In the genomic region with DNA sequence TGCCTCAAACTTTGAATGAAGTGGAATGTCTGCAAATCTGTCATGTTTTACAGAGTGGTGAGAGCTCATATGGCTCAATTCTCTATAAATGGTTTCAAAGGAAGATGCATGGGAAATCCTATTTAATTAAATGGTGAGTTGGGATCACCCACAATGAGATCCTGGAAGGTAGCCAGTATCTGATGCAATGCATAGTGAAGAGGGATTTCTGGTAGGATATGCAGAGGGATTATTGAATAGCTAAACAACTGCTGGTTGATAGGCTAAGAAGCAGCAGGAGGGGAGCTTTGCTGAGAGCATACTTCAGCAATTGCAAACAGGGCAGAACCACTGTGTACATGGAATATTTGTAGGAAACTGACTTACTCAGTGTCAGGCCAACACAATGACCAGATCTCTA, we compare ENCODE assay signal across 25 mouse cellular contexts.
DNase-seq lines count a peak whose midpoint lies in the region; ATAC-seq and TF ChIP-seq lines count a peak whose summit lies in the region.
"Had no signal": no experiment of that assay in that cellular context is flagged by ENCODE, and none has a peak within 500 bp of the region (broad histone marks: within the 10 kb centered on the region; RNA-seq: fewer than 3 reads in every experiment).

No protein-coding gene starts in this region.

- H3K9me3 ChIP-seq in hindbrain, embryonic 14.5 days (ENCODE audit: control insufficient read depth, low read length): no peaks in the 10 kb centered on the region
- no peaks in the 10 kb centered on the region for H3K9me3 ChIP-seq in hindbrain, embryonic 11.5 days (ENCODE audit: control insufficient read depth, low read length)
- H3K9me3 ChIP-seq in midbrain, embryonic 14.5 days (ENCODE audit: control insufficient read depth, low read length): no peaks in the 10 kb centered on the region
- no peaks in the 10 kb centered on the region for H3K9me3 ChIP-seq in midbrain, embryonic 16.5 days (replicated peaks; ENCODE audit: control insufficient read depth, low read length, poor library complexity, severe bottlenecking)
- no peaks in the 10 kb centered on the region for H3K9me3 ChIP-seq in midbrain, postnatal 0 days (ENCODE audit: low read length)
- H3K9me3 ChIP-seq: embryonic facial prominence, embryonic 12.5 days; forebrain, embryonic 15.5 days; G1E; intestine, embryonic 15.5 days had no signal

- H3K4me2 ChIP-seq in hindbrain, embryonic 14.5 days (replicated peaks): no peak overlapping the region
- H3K4me2 ChIP-seq in hindbrain, embryonic 11.5 days (replicated peaks; ENCODE audit: low read depth, low read length): no peak overlapping the region
- H3K4me2 ChIP-seq in midbrain, embryonic 14.5 days (ENCODE audit: low read length): no peak overlapping the region
- H3K4me2 ChIP-seq in midbrain, embryonic 16.5 days (ENCODE audit: low read length): no peak overlapping the region
- no peak overlapping the region for H3K4me2 ChIP-seq in midbrain, postnatal 0 days (ENCODE audit: low read depth, low read length, poor library complexity, severe bottlenecking)
- H3K4me2 ChIP-seq: embryonic facial prominence, embryonic 12.5 days; forebrain, embryonic 15.5 days; heart, embryonic 11.5 days; intestine, embryonic 15.5 days; liver, embryonic 11.5 days had no signal

- H3K9ac ChIP-seq in hindbrain, embryonic 14.5 days: no peak overlapping the region
- no peak overlapping the region for H3K9ac ChIP-seq in hindbrain, embryonic 11.5 days (ENCODE audit: low read depth, low read length)
- H3K9ac ChIP-seq in midbrain, embryonic 14.5 days (replicated peaks; ENCODE audit: low read length): no peak overlapping the region
- no peak overlapping the region for H3K9ac ChIP-seq in midbrain, embryonic 16.5 days (ENCODE audit: low read depth, low read length)
- no peak overlapping the region for H3K9ac ChIP-seq in midbrain, postnatal 0 days (replicated peaks; ENCODE audit: low read length, poor library complexity, severe bottlenecking)
- H3K9ac ChIP-seq: embryonic facial prominence, embryonic 12.5 days; forebrain, embryonic 15.5 days; intestine, embryonic 15.5 days; liver, postnatal 0 days had no signal

- no peaks in the 10 kb centered on the region for H3K27me3 ChIP-seq in hindbrain, embryonic 14.5 days (ENCODE audit: control insufficient read depth, insufficient read depth, low read length)
- no peaks in the 10 kb centered on the region for H3K27me3 ChIP-seq in hindbrain, embryonic 11.5 days (ENCODE audit: control insufficient read depth, insufficient read depth, low read length)
- H3K27me3 ChIP-seq in midbrain, embryonic 14.5 days (ENCODE audit: control insufficient read depth, insufficient read depth, low read length): no peaks in the 10 kb centered on the region
- no peaks in the 10 kb centered on the region for H3K27me3 ChIP-seq in midbrain, embryonic 16.5 days (ENCODE audit: control insufficient read depth, insufficient read depth, low read depth, low read length)
- no peaks in the 10 kb centered on the region for H3K27me3 ChIP-seq in midbrain, postnatal 0 days (ENCODE audit: insufficient read depth, low read length)
- H3K27me3 ChIP-seq: CH12.LX; embryonic facial prominence, embryonic 12.5 days; forebrain, embryonic 15.5 days; intestine, embryonic 15.5 days had no signal

- H3K4me3 ChIP-seq in hindbrain, embryonic 14.5 days (replicated peaks; ENCODE audit: low read length): no peak overlapping the region
- H3K4me3 ChIP-seq in hindbrain, embryonic 11.5 days (ENCODE audit: low read depth, low read length): no peak overlapping the region
- H3K4me3 ChIP-seq in midbrain, embryonic 14.5 days (replicated peaks; ENCODE audit: low read depth, low read length): no peak overlapping the region
- no peak overlapping the region for H3K4me3 ChIP-seq in midbrain, embryonic 16.5 days (ENCODE audit: low read depth, low read length)
- H3K4me3 ChIP-seq in midbrain, postnatal 0 days (ENCODE audit: low read depth, low read length): no peak overlapping the region
- H3K4me3 ChIP-seq: embryonic facial prominence, embryonic 12.5 days; erythroblast, embryonic 14.5 days; forebrain, embryonic 15.5 days; intestine, embryonic 15.5 days; layer of hippocampus, adult 2 months had no signal

- TF ChIP-seq CTCF in brain, embryonic 14.5 days (IDR thresholded peaks at IDR 0.05; ENCODE audit: borderline replicate concordance, extremely low read depth, insufficient read depth, insufficient read length): no peak
- no peak for TF ChIP-seq CTCF in midbrain, postnatal 0 days (IDR thresholded peaks at IDR 0.05)

- peak; percentile 68; the same call in 1 of the 2 replicates for ATAC-seq in hindbrain, embryonic 14.5 days (ENCODE audit: low FRiP score)
- ATAC-seq in hindbrain, embryonic 11.5 days (ENCODE audit: low FRiP score): no peak
- peak; percentile 57; the same call in 1 of the 2 replicates for ATAC-seq in midbrain, embryonic 14.5 days (ENCODE audit: low FRiP score, low TSS enrichment)
- ATAC-seq in midbrain, embryonic 16.5 days: no peak
- no peak for ATAC-seq in midbrain, postnatal 0 days (ENCODE audit: low FRiP score)
- ATAC-seq: forebrain, embryonic 15.5 days; intestine, embryonic 15.5 days; liver, postnatal 0 days had no signal

- H3K27ac ChIP-seq in hindbrain, embryonic 14.5 days: no peak overlapping the region
- no peak overlapping the region for H3K27ac ChIP-seq in hindbrain, embryonic 11.5 days (ENCODE audit: low read depth, low read length)
- no peak overlapping the region for H3K27ac ChIP-seq in midbrain, embryonic 14.5 days (replicated peaks; ENCODE audit: low read depth, low read length)
- H3K27ac ChIP-seq in midbrain, embryonic 16.5 days (ENCODE audit: low read length): no peak overlapping the region
- no peak overlapping the region for H3K27ac ChIP-seq in midbrain, postnatal 0 days (ENCODE audit: low read depth, low read length)
- H3K27ac ChIP-seq: embryonic facial prominence, embryonic 12.5 days; forebrain, embryonic 15.5 days; intestine, embryonic 15.5 days; layer of hippocampus, adult 2 months had no signal

- DNase-seq in hindbrain, embryonic 14.5 days (ENCODE audit: low spot score): peak; percentile 42
- no peak for DNase-seq in hindbrain, embryonic 11.5 days (ENCODE audit: low spot score)
- DNase-seq in midbrain, embryonic 14.5 days: peak; percentile 58
- peak; percentile 78 for DNase-seq in brain, embryonic 14.5 days (ENCODE audit: low read depth)
- peak; percentile 25 for DNase-seq in midbrain, postnatal 0 days (ENCODE audit: low spot score)
- no peak for DNase-seq in cerebellum, postnatal 4 days (ENCODE audit: low spot score in 2 of 2)
- DNase-seq: adrenal gland, adult 2 months; B cell, adult 2 months; cerebellum, adult 11-12 months; cerebellum, postnatal 10 days; gastrocnemius, postnatal 10 days; kidney, adult 8-10 months; kidney, postnatal 25 days; liver, postnatal 0 days; lung, postnatal 14 days had no signal

- 0 out of 2 replicates have a peak, but pooled peaks cover 2% of the 10 kb centered on the region for H3K4me1 ChIP-seq in hindbrain, embryonic 14.5 days (replicated peaks; ENCODE audit: control insufficient read depth, insufficient read depth, low read length)
- no peaks in the 10 kb centered on the region for H3K4me1 ChIP-seq in hindbrain, embryonic 11.5 days (replicated peaks; ENCODE audit: control insufficient read depth, insufficient read depth, low read length)
- H3K4me1 ChIP-seq in midbrain, embryonic 14.5 days (ENCODE audit: control insufficient read depth, insufficient read depth, low read length): no peaks in the 10 kb centered on the region
- H3K4me1 ChIP-seq in midbrain, embryonic 16.5 days (ENCODE audit: control insufficient read depth, insufficient read depth, low read length): no peaks in the 10 kb centered on the region
- H3K4me1 ChIP-seq in midbrain, postnatal 0 days (ENCODE audit: insufficient read depth, low read length): no peaks in the 10 kb centered on the region
- H3K4me1 ChIP-seq: embryonic facial prominence, embryonic 12.5 days; forebrain, embryonic 15.5 days; intestine, embryonic 15.5 days had no signal

- no peak for TF ChIP-seq POLR2A in brain, embryonic 14.5 days (IDR thresholded peaks at IDR 0.05; ENCODE audit: borderline replicate concordance, extremely low read depth, insufficient read depth, insufficient read length, poor library complexity, severe bottlenecking)

- H3K36me3 ChIP-seq in hindbrain, embryonic 14.5 days (replicated peaks; ENCODE audit: control insufficient read depth, insufficient read depth): no peaks in the 10 kb centered on the region
- no peaks in the 10 kb centered on the region for H3K36me3 ChIP-seq in hindbrain, embryonic 11.5 days (ENCODE audit: control insufficient read depth, insufficient read depth, low read length)
- no peaks in the 10 kb centered on the region for H3K36me3 ChIP-seq in midbrain, embryonic 14.5 days (ENCODE audit: control insufficient read depth, insufficient read depth, low read length)
- no peaks in the 10 kb centered on the region for H3K36me3 ChIP-seq in midbrain, embryonic 16.5 days (ENCODE audit: control insufficient read depth, insufficient read depth, low read length)
- H3K36me3 ChIP-seq in midbrain, postnatal 0 days (ENCODE audit: insufficient read depth, low read length): no peaks in the 10 kb centered on the region
- H3K36me3 ChIP-seq: embryonic facial prominence, embryonic 12.5 days; forebrain, embryonic 15.5 days; G1E; intestine, embryonic 15.5 days had no signal

Comparison
In these comparisons a context has a peak if more than half of its experiments do, and no peak if none do; other contexts are left out.
1. ATAC-seq: peak in hindbrain, embryonic 14.5 days (single experiment) and midbrain, embryonic 14.5 days (single experiment); none in hindbrain, embryonic 11.5 days (single experiment), midbrain, embryonic 16.5 days (single experiment) and midbrain, postnatal 0 days (single experiment).
2. DNase-seq: peak in hindbrain, embryonic 14.5 days (single experiment), midbrain, embryonic 14.5 days (single experiment), brain, embryonic 14.5 days (single experiment) and midbrain, postnatal 0 days (single experiment); none in hindbrain, embryonic 11.5 days (single experiment) and cerebellum, postnatal 4 days (0 of 2).